Mouse (Mus musculus) E14TG2a.4 (cell line): ENCODE results near the gene Impdh2.

Experiments used
- CTCF ChIP-seq: conservative IDR thresholded peaks from 2 replicates; pipeline ENCODE4 v1.5.1; 2014; ENCODE audit warnings: low read length
- NANOG ChIP-seq: IDR thresholded peaks from 2 replicates; pipeline ENCODE4 v1.6.1; 2014; ENCODE audit warnings: borderline replicate concordance, low read length, mixed read lengths

- no peak for TF ChIP-seq CTCF
- TF ChIP-seq NANOG: no peak
Observed at GRCm38 (mm10) chr9:108577934-108578544, 18.0 kb downstream of the Impdh2 start.
